Mouse (Mus musculus) hindbrain, embryonic 16.5 days (tissue): ENCODE measurements around the gene Espn. TPM values are rescaled to one million over a fixed set of nuclear protein-coding genes. Genes with fewer than 3 reads are reported as not detected.

Experiments
- polyA plus RNA-seq: library from polyadenylated mRNA; unstranded; fragments of >200 nt; fragmentation: Nextera tagmentation; extraction: Ambion mirVana; gene quantifications from 2 replicates; pipeline ENCODE4 v1.2.1, GENCODE M21; 2015

Espn gene
- polyA plus RNA-seq, 1 experiment from 2014 or later: 0.34 TPM

Other genes with a start within 250 kb of the Espn start
- gene Dnajc11, start 218.7 kb downstream of the Espn start, polyA plus RNA-seq: 78.4 and 86.9 TPM in 2 replicates
- gene Thap3, start 163.4 kb downstream of the Espn start, polyA plus RNA-seq: 35.4 and 35.7 TPM in 2 replicates
- 21.3 and 24.8 TPM in 2 replicates for gene Phf13, start 156.1 kb downstream of the Espn start, polyA plus RNA-seq
- 4.7 and 5.0 TPM in 2 replicates for gene Klhl21, start 143.6 kb downstream of the Espn start, polyA plus RNA-seq
- gene Zbtb48, start 124.7 kb downstream of the Espn start, polyA plus RNA-seq: 18.1 and 20.9 TPM in 2 replicates
- gene Tas1r1, start 113.8 kb downstream of the Espn start, polyA plus RNA-seq: 1.9 and 2.0 TPM in 2 replicates
- gene Nol9, start 113.0 kb downstream of the Espn start, polyA plus RNA-seq: 18.7 and 23.0 TPM in 2 replicates
- 13.8 and 16.4 TPM in 2 replicates for gene Plekhg5, start 79.9 kb downstream of the Espn start, polyA plus RNA-seq
- gene Tnfrsf25, start 36.4 kb downstream of the Espn start, polyA plus RNA-seq: 0.80 and 1.1 TPM in 2 replicates
- not detected in 2 replicates for gene Hes2, start 6.5 kb upstream of the Espn start, polyA plus RNA-seq
- gene Acot7, start 25.8 kb upstream of the Espn start, polyA plus RNA-seq: 478 and 542 TPM in 2 replicates
- gene Gpr153, start 121.9 kb upstream of the Espn start, polyA plus RNA-seq: 15.5 and 16.4 TPM in 2 replicates
- gene Hes3, start 139.3 kb upstream of the Espn start, polyA plus RNA-seq: 0.11 and 0.50 TPM in 2 replicates
- gene Icmt, start 144.9 kb upstream of the Espn start, polyA plus RNA-seq: 17.2 and 22.2 TPM in 2 replicates
- 9.0 and 10.6 TPM in 2 replicates for gene Rnf207, start 166.6 kb upstream of the Espn start, polyA plus RNA-seq
- 125 and 138 TPM in 2 replicates for gene Rpl22, start 173.4 kb upstream of the Espn start, polyA plus RNA-seq
- 46.7 and 47.7 TPM in 2 replicates for gene Chd5, start 186.3 kb upstream of the Espn start, polyA plus RNA-seq